Mouse (Mus musculus) lung, embryonic 15.5 days (tissue): ENCODE data around the gene Ccdc60. TPM values are rescaled to one million over a fixed set of nuclear protein-coding genes. Genes with fewer than 3 reads are reported as not detected.

Experiments
- ATAC-seq: fragments of 200-750 bp; cut with Nextera tagmentation; 2 replicates; pipeline ENCODE4 v1.8.0; 2017; ENCODE audit warnings: moderate number of reproducible peaks, borderline replicate concordance; ENCODE audit not compliant: low FRiP score, low TSS enrichment; ENCODE audit errors: extremely low read depth
- H3K27ac ChIP-seq: fragments of 300-500 bp; sonication (generic); 2 replicates; pipeline ENCODE4 v1.5.1; 2015; ENCODE audit warnings: moderate library complexity, mild to moderate bottlenecking, inconsistent platforms
- H3K27me3 ChIP-seq: fragments of 300-500 bp; sonication (generic); 2 replicates; pipeline ENCODE4 v1.6.1; 2015; ENCODE audit warnings: inconsistent platforms
- H3K36me3 ChIP-seq: fragments of 300-500 bp; sonication (generic); 2 replicates; pipeline ENCODE4 v1.6.1; 2015; ENCODE audit warnings: inconsistent platforms
- H3K4me1 ChIP-seq: fragments of 300-500 bp; sonication (generic); 2 replicates; pipeline ENCODE4 v1.6.1; 2015; ENCODE audit warnings: inconsistent platforms
- H3K4me2 ChIP-seq: fragments of 300-500 bp; sonication (generic); 2 replicates; pipeline ENCODE4 v1.6.1; 2015; ENCODE audit warnings: inconsistent platforms, mild to moderate bottlenecking, moderate library complexity
- H3K4me3 ChIP-seq: fragments of 300-500 bp; sonication (generic); 2 replicates; pipeline ENCODE4 v1.5.1; 2015; ENCODE audit warnings: mild to moderate bottlenecking, inconsistent platforms
- H3K9ac ChIP-seq: fragments of 300-500 bp; sonication (generic); 2 replicates; pipeline ENCODE4 v1.6.1; 2015; ENCODE audit warnings: inconsistent platforms
- H3K9me3 ChIP-seq: fragments of 300-500 bp; sonication (generic); 2 replicates; pipeline ENCODE4 v1.6.1; 2016; ENCODE audit warnings: inconsistent platforms
- WGBS: fragments of 180-500 bp; shearing (Covaris S2); methylation state at CpG from one replicate; pipeline ENCODE4 v1.1.7; 2015; 5-methylcytosine and 5-hydroxymethylcytosine counted together
- polyA plus RNA-seq: library from polyadenylated mRNA; unstranded; fragments of >200 nt; fragmentation: Nextera tagmentation; extraction: Ambion mirVana; gene quantifications from 2 replicates; pipeline ENCODE4 v1.2.1, GENCODE M21; 2015

Ccdc60 gene
- polyA plus RNA-seq, 1 experiment from 2014 or later: 1.0 TPM

DNA sequence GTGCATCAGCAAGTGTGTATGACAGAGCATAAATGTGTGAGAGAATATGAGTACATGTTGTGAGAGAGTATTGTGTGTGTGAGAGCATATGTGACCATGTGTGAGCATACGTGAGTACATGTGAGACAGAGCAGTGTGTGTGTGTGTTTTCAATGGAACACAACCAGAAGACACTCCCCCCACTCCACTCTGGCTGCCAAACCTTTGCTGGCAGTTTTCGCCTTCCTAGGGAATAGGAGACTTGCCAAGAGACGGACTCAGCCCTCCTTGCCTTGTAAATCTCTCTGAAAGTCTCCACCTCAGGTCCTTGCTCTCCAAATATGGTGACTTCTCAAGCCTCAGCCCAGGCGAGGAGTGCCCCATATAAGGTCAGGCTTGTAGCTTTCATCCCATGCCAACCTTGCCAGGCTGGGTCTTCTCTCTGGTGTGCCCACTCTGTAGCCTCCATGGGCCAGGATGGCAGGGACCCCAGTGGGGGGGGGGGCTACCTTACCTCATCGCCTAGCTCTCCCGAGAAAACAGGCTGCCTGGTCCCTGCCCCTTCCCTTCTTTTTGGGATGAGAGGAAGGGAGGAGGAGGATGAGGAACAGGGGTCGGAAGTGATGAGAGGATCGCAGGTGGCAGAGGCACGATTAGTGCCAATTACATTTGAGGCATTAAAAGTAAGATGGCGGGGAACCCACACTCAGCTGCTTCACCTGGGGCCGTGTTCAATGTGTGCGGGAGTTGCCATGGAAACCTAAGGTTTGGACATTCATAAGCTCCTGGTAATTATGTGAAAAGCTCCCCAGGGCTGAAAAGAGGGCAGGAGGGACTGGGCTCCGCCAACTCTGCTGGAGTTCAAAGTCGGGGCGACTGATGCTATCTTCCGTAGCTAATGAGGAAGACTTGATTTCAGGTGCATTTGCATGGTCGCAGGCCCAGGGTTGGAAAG lies 19.3 kb downstream of the Ccdc60 start:
- no peak overlapping the region for H3K4me3 ChIP-seq
- H3K36me3 ChIP-seq: no peaks in the 10 kb centered on the region
- no peaks in the 10 kb centered on the region for H3K27me3 ChIP-seq
- H3K9me3 ChIP-seq: no peaks in the 10 kb centered on the region
- H3K27ac ChIP-seq: no peak overlapping the region
- no peak overlapping the region for H3K4me2 ChIP-seq
- H3K9ac ChIP-seq: no peak overlapping the region
- 0 out of 2 replicates have a peak, but pooled peaks cover 4% of the 10 kb centered on the region for H3K4me1 ChIP-seq
- WGBS: 79% methylated on average over 17 of the region's 17 CpGs
- no peak for ATAC-seq

DNA sequence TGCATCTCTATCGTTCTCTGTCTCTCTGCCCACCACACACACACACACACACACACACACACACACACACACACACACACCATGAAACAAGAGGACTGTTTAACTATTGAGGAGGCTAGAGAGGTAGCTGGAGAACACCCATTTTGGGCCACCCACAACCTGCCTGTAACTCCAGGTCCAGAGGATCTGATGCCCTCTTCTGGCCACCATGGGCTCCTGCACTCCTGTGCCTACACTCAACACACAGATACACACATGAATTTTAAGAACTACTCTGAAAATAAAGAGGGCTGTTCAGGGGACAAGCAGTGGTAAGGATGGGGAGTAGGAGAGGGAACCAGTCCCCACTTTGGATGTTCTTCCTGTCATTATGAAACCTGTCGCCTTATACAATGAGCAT lies 26.1 kb downstream of the Ccdc60 start:
- Histone ChIP-seq H3K4me1 (no peaks in the 10 kb centered on the region), H3K4me2 (no peak overlapping the region), H3K27me3 (no peaks in the 10 kb centered on the region), H3K36me3 (no peaks in the 10 kb centered on the region), H3K9ac (no peak overlapping the region), H3K27ac (no peak overlapping the region), H3K4me3 (no peak overlapping the region), H3K9me3 (no peaks in the 10 kb centered on the region)
- WGBS: 82% methylated on average over 2 of the region's 2 CpGs
- no peak for ATAC-seq

DNA sequence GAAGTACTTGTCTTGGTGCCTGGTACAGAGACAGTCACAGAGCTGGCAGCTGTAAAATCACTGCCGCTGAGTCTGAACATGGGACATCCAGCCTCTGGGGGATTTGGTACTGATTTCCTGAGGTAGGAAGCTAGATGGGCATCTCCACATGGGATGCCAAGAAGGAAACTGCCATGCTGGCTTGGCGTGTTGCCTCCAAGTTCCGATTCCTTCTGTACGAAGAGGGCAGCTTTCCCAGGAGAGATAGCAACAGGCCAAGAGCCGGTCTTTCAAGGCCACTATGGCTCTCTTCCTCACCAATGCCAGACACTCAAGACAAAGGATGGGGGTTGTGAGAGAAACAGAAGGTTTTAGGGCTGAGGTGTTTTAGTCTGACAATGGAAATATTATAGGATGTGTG lies 26.8 kb downstream of the Ccdc60 start:
- ATAC-seq: no peak
- WGBS: 93% methylated on average over 5 of the region's 5 CpGs
- Histone ChIP-seq H3K27ac (no peak overlapping the region), H3K27me3 (no peaks in the 10 kb centered on the region), H3K9ac (no peak overlapping the region), H3K4me3 (no peak overlapping the region), H3K4me1 (no peaks in the 10 kb centered on the region), H3K36me3 (no peaks in the 10 kb centered on the region), H3K4me2 (no peak overlapping the region), H3K9me3 (no peaks in the 10 kb centered on the region)

DNA sequence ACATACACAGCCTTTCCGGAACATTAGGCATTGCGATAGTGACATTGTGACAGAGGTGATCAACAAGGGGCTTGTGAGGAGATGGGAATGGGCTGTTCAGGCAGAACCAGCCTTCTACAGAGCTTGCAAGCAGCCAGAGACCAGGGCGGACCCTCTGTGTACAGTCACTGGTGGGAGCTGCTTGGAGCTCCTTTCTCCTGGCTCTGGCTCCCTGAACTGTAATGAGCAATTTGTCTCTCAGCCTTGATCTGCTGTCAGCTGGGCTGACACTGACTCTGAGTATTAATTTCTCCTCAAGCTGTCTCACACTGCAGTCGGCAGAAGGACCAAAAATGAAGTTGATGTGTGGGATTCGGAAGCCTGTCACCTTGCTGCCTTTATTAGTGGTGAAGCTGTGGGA lies 28.4 kb downstream of the Ccdc60 start:
- H3K4me2 ChIP-seq: no peak overlapping the region
- H3K27me3 ChIP-seq: no peaks in the 10 kb centered on the region
- no peaks in the 10 kb centered on the region for H3K4me1 ChIP-seq
- H3K9ac ChIP-seq: no peak overlapping the region
- ATAC-seq: no peak
- no peaks in the 10 kb centered on the region for H3K36me3 ChIP-seq
- no peak overlapping the region for H3K4me3 ChIP-seq
- WGBS: 60% methylated on average over 5 of the region's 5 CpGs
- no peak overlapping the region for H3K27ac ChIP-seq
- H3K9me3 ChIP-seq: no peaks in the 10 kb centered on the region

DNA sequence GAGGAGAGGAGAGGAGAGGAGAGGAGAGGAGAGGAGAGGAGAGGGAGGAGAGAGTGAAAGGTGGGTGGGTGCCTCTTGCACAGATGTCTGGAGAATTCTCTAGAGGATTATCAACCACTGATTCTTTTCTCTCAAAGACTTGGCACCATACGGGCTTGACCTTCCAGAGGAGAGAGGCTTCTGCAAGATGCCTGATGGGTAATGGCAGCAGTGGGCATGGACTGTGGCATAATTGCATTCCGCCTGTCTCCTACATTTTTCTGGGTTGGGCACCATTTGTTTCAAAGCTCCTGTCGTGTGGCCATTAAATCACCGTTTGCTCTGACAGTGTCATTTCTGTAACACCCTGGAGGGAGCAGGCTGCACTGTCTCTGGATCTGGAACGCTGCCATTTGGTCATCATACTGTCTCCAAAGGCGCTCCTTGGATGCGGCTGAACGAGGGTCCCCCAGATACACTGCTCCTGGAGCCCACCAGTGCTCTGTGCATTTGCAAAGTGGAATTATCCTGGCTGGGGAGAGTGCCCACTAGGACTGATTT lies 30.4 kb downstream of the Ccdc60 start:
- no peak for ATAC-seq
- Histone ChIP-seq H3K27me3 (no peaks in the 10 kb centered on the region), H3K9me3 (no peaks in the 10 kb centered on the region), H3K9ac (no peak overlapping the region), H3K36me3 (no peaks in the 10 kb centered on the region), H3K4me3 (no peak overlapping the region), H3K27ac (no peak overlapping the region), H3K4me2 (no peak overlapping the region), H3K4me1 (no peaks in the 10 kb centered on the region)
- WGBS: 45% methylated on average over 8 of the region's 8 CpGs

DNA sequence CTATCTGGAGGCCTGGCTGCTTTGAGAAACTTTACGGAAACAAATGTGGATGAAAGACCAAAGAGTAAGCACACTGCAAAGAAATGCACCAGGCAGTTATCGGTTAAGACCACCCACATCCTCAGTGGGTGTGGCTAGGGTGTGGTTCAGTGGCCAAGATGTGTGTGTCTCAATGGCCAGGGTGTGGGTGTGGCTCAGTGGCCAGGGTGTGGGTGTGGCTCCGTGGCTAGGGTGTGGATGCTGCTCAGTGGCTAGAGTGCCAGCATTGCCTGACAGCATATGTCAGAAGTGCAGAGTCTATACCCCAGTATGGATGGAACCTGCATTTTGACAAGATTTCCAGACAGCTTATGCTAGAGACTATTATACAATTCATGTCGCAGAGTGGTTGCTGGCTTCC lies 34.9 kb downstream of the Ccdc60 start:
- Histone ChIP-seq H3K36me3 (no peaks in the 10 kb centered on the region), H3K4me2 (no peak overlapping the region), H3K9me3 (no peaks in the 10 kb centered on the region), H3K9ac (no peak overlapping the region), H3K27ac (no peak overlapping the region), H3K4me3 (no peak overlapping the region), H3K27me3 (no peaks in the 10 kb centered on the region), H3K4me1 (no peaks in the 10 kb centered on the region)
- ATAC-seq: peak; percentile 42; the same call in 1 of the 2 replicates
- WGBS: 79% methylated on average over 4 of the region's 4 CpGs

DNA sequence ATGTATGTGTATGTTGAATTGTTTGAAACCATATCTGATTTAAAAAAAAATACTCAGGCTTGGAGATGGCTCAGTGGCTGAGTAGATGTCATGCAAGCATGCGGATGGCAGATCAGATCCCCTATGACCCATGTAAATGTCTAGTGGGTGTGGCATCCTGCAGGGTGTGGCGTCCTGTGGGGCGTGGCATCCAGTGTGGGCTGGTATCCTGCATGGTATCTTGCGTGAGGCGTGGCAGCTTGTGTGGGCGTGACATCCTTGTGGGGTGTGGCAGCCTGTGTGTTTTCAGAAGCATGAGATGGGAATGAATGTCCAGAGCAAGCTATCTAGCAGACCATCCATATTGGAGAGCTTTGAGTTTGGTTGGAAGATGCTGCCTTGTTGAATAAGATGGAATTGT lies 36.6 kb downstream of the Ccdc60 start:
- WGBS: 83% methylated on average over 6 of the region's 6 CpGs

DNA sequence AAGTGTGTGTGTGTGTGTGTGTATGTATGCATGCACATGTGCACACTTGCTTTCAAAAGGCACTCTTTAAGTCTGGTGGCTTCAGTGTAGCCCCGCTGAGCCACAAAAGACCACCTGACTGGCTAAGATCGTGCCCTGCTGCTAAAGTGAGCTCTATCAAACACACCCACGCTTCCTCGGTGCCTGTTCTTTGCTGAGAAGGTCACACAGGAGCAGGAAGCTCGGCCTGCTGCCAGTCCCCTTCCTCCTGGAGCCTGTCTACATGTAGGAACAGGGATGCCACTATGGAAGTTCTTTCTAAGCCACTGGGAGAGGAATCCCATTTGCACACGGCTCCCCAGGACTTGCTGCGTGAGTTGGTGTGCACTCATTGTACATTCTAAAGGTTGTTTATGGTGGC lies 42.1 kb downstream of the Ccdc60 start:
- Histone ChIP-seq H3K36me3 (no peaks in the 10 kb centered on the region), H3K27ac (no peak overlapping the region), H3K9me3 (no peaks in the 10 kb centered on the region), H3K4me1 (0 out of 2 replicates have a peak, but pooled peaks cover 2% of the 10 kb centered on the region), H3K27me3 (no peaks in the 10 kb centered on the region), H3K4me3 (no peak overlapping the region), H3K9ac (no peak overlapping the region), H3K4me2 (no peak overlapping the region)
- WGBS: 74% methylated on average over 7 of the region's 7 CpGs
- ATAC-seq: no peak

More for the DNA sequence above, 36.6 kb downstream of the Ccdc60 start:
- no peak overlapping the region for H3K4me3 ChIP-seq
- no peak overlapping the region for H3K9ac ChIP-seq
- no peaks in the 10 kb centered on the region for H3K4me1 ChIP-seq
- no peaks in the 10 kb centered on the region for H3K36me3 ChIP-seq
- H3K27me3 ChIP-seq: no peaks in the 10 kb centered on the region
- no peak overlapping the region for H3K27ac ChIP-seq
- H3K9me3 ChIP-seq: no peaks in the 10 kb centered on the region
- H3K4me2 ChIP-seq: no peak overlapping the region
- no peak for ATAC-seq

DNA sequence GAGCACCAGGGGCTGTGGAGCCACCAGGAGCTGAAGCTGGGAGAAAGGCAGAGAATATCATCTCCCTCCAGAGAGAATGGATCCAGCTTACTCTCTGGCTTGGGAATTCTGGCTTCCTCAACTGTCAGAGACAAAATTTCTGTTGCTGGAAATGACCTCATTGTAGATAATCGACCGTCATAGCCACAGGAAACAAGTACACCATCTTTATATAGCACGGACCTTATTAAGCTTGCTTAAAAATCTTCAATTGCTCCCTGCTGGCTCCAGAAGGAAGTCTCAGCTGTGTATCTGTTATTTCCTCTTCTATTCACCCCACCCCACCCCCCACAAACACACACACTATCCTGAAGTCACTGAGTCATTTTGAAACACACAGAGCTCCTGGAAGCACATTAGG lies 44.3 kb downstream of the Ccdc60 start:
- H3K27ac ChIP-seq: no peak overlapping the region

DNA sequence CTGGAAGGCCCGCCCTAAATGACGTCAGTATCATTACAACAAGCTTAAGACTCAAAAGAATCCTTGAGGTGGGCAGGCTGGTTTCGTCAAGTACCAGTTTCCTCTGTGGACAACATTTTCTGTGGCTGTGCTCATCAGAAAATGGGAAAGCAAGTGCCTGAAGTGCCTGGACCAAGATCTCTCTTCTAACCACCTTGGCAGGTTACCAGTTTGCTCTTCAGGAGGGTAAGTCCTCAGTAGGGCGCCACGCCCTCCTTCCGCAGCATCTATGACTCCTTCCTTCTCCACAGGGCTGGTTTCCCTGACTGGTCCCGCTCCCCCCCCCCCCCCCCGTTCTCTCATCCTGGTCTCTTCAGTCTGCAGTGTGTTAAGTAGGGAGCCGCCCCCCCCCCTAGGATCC lies 45.2 kb downstream of the Ccdc60 start:
- H3K4me3 ChIP-seq: no peak overlapping the region
- H3K9ac ChIP-seq: no peak overlapping the region
- H3K4me2 ChIP-seq: no peak overlapping the region
- peak; percentile 62; the same call in 1 of the 2 replicates for ATAC-seq
- no peak overlapping the region for H3K27ac ChIP-seq
- 63% methylated on average over 8 of the region's 9 CpGs for whole genome bisulfite sequencing
- H3K27me3 ChIP-seq: no peaks in the 10 kb centered on the region
- H3K9me3 ChIP-seq: no peaks in the 10 kb centered on the region
- H3K36me3 ChIP-seq: no peaks in the 10 kb centered on the region
- 0 out of 2 replicates have a peak, but pooled peaks cover 2% of the 10 kb centered on the region for H3K4me1 ChIP-seq

More for the DNA sequence above, 44.3 kb downstream of the Ccdc60 start:
- ATAC-seq: no peak
- Histone ChIP-seq H3K4me2 (no peak overlapping the region), H3K9ac (no peak overlapping the region), H3K36me3 (no peaks in the 10 kb centered on the region), H3K4me1 (0 out of 2 replicates have a peak, but pooled peaks cover 2% of the 10 kb centered on the region), H3K9me3 (no peaks in the 10 kb centered on the region), H3K4me3 (no peak overlapping the region), H3K27me3 (no peaks in the 10 kb centered on the region)
- 64% methylated on average over 3 of the region's 3 CpGs for WGBS

DNA sequence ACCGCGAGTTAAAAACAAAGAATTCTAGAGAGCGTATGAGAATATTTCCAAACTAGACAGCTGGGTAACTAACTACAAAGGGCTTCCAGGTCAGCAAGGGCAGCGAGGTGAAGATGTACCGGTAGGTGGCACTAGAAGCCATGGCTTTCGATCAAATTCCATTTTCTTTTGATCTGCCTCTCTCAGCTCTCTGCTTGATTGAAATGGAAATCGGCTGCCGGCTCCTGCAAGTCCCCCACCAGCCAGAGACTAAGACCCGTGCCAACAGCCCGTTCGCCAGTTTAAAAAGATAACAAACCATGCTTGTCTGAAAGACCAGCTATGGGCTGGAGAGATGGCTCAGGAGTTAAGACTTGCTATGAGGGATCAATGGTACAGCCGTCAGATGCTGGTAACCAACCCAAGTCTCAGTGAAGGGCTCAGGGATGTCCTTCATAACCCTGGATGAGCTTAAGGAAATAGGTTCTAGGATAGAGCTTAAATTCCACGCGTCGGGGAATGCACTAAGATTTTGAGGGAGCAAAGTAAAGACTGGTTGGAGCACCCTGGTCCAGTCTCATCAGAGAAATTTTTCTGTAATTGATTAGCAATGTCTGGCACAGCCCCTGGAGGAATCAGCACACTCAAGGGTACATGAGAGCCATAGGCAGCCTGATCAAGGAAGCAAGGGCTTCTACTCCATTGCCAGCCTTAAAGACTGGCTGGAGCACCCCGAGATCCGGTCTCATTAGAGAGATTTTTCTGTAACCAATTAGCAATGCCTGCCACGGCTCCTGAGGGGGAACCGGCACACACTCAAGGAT lies 56.7 kb downstream of the Ccdc60 start:
- H3K9ac ChIP-seq: no peak overlapping the region
- no peaks in the 10 kb centered on the region for H3K27me3 ChIP-seq
- peak overlapping the region; percentile 42 for H3K4me2 ChIP-seq
- 0 out of 2 replicates have a peak overlapping the region, but pooled peaks have one; percentile 17 for H3K4me3 ChIP-seq
- no peak for ATAC-seq
- WGBS: 22% methylated on average over 19 of the region's 19 CpGs
- no peaks in the 10 kb centered on the region for H3K36me3 ChIP-seq
- H3K27ac ChIP-seq: no peak overlapping the region
- H3K4me1 ChIP-seq: 0 out of 2 replicates have a peak, but pooled peaks cover 4% of the 10 kb centered on the region
- no peaks in the 10 kb centered on the region for H3K9me3 ChIP-seq
